Mouse (Mus musculus) erythroblast, embryonic 14.5 days (primary cell): ENCODE measurements around the gene Foxo3.

Experiments
- GATA1 ChIP-seq: IDR thresholded peaks from 2 replicates; pipeline ENCODE4 v1.6.1; 2012; ENCODE audit warnings: low read length, inconsistent platforms, mixed read lengths
- TAL1 ChIP-seq: IDR thresholded peaks from 3 replicates; pipeline ENCODE4 v1.6.1; 2012; ENCODE audit warnings: low read length, inconsistent platforms, mixed read lengths

- TF ChIP-seq GATA1 (no peak), TAL1 (no peak)
Measured at GRCm38 (mm10) chr10:42152426-42153205, 123.9 kb downstream of the Foxo3 start.
